Mouse (Mus musculus): Measurements from ENCODE around the gene Zfp444. TPM values are rescaled to one million over a fixed set of nuclear protein-coding genes. Genes with fewer than 3 reads are reported as not detected.
A peak's percentile ranks its signal among the peaks of the same experiment; 100 is the strongest.
"Not testable (repeated sequence)": the region's sequence is repeated elsewhere in the genome, so short reads cannot be mapped to it uniquely, and the experiment has no call there.

Zfp444 gene
- polyA plus RNA-seq, 1 experiment from 2014 or later, result 26.3 TPM

DNA sequence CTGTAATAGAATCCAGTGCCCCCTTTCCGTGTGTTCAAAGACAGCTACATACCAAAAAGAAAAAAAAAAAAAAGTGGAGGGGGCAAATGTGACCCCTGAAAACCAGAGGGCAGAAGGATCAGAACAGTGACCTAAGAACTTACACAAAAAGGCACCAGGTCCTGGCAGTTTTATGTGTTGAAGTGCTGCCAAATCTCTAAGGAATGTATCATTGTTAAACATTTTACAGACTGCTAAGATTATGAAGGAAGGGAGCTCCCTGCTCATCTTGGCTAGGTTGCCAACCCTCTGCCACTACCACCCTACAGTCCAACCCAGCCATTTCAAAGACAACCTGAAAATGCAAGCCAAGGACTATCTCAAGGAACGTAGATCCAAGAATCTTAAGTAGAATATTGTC, 14.2 kb downstream of the Zfp444 start:
- Histone ChIP-seq H3K27me3 (replicated peaks) (peaks cover 18% of the 10 kb centered on the region), H3K27ac (no peak overlapping the region), H3K4me2 (no peak overlapping the region), H3K4me3 (no peak overlapping the region), H3K36me3 (peaks cover 68% of the 10 kb centered on the region), H3K9me3 (replicated peaks) (no peaks in the 10 kb centered on the region), H3K9ac (no peak overlapping the region), H3K4me1 (peaks cover 9% of the 10 kb centered on the region)
- ATAC-seq, result no peak
- WGBS (ENCODE audit: insufficient replicate concordance), result 70% methylated on average over 2 of the region's 2 CpGs

DNA sequence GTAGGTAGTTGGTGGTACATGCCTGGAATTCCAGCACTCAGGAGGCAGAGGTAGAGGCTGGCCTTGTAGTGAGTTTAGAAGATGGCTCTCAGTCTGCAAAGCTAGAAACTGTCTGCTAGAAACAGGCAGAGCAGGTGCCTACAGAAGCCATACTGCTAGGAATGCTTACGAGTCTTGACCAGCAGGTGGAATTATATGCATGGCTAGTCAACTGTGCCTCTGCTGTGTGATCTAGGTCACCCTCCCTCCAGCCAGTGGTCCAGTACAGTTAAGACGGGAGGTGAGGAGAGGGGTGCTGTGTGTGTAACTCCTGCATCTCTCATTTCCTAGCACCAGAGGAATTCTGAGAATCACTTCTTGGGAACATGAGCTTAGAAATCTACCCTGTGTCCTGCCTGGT, 14.7 kb downstream of the Zfp444 start:
- Histone ChIP-seq H3K4me1 (peaks cover 9% of the 10 kb centered on the region), H3K4me2 (no peak overlapping the region), H3K27ac (no peak overlapping the region), H3K36me3 (peaks cover 68% of the 10 kb centered on the region), H3K9ac (no peak overlapping the region), H3K27me3 (replicated peaks) (peaks cover 18% of the 10 kb centered on the region), H3K9me3 (replicated peaks) (no peaks in the 10 kb centered on the region), H3K4me3 (no peak overlapping the region)
- 70% methylated on average over 2 of the region's 2 CpGs for WGBS (ENCODE audit: insufficient replicate concordance)
- no peak for ATAC-seq

DNA sequence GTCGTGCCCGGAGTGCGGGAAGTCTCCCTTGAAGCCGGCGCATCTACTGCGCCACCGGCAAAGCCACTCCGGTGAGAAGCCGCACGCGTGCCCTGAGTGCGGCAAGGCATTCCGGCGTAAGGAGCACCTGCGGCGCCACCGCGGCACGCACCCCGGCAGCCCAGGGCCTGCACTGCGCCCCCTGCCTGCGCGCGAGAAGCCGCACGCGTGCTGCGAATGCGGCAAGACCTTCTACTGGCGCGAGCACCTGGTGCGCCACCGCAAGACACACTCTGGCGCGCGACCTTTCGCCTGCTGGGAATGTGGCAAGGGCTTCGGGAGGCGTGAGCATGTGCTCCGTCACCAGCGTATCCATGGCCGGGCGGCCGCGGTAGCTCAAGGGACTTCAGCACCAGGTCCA, 17.5 kb downstream of the Zfp444 start:
- H3K4me3 ChIP-seq, result no peak overlapping the region
- no peak overlapping the region for H3K9ac ChIP-seq
- peaks cover 56% of the 10 kb centered on the region for H3K36me3 ChIP-seq
- no peaks in the 10 kb centered on the region for H3K4me1 ChIP-seq
- no peaks in the 10 kb centered on the region for H3K9me3 ChIP-seq (replicated peaks)
- peaks cover 18% of the 10 kb centered on the region for H3K27me3 ChIP-seq (replicated peaks)
- ATAC-seq, result no peak
- H3K27ac ChIP-seq, result no peak overlapping the region
- 53% methylated on average over 45 of the region's 45 CpGs for WGBS (ENCODE audit: insufficient replicate concordance)
- no peak overlapping the region for H3K4me2 ChIP-seq

DNA sequence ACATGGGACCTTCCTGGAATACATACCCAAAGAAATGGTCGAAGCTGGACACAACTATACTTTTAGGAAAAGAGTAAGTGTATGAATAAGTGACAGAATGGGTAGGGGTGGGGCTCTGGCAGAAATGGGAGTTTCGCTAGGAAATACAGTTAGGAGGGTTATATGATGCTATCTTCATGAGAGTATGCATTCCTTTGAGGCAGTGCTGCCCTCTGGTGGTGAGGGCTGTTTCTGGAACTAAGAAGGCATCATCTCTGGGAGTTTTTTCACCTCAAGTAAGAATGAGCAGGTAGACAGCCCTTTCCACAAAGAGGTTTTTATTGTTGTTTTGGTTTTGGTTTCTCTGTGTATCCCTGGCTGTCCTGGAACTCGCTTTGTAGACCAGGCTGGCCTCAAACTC, 19.4 kb downstream of the Zfp444 start:
- H3K36me3 ChIP-seq, result peaks cover 40% of the 10 kb centered on the region

DNA sequence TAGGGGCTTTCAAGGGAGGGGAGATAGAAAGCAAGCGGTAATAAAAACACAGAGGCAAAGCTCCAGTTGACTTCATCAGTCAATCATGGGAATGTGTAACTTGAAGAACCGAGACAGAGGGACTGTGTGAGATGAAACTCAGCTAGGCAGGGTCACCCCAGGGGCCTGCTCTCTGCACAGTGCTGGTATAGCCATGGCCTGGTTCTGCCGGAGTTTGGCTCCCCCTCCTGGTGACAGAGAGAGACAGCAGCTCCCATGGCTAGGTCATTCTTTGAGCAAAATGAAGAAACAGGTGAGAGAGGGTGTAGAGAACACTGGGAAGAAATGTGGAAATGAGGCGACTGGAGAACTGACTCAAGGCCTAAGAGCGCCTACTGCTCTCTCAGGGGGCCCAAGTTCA, 22.1 kb downstream of the Zfp444 start:
- no peak overlapping the region for H3K27ac ChIP-seq
- peak; percentile 65 for ATAC-seq
- no peak overlapping the region for H3K4me2 ChIP-seq
- WGBS (ENCODE audit: insufficient replicate concordance), result 24% methylated on average over 5 of the region's 5 CpGs
- no peak overlapping the region for H3K9ac ChIP-seq
- peaks cover 13% of the 10 kb centered on the region for H3K36me3 ChIP-seq
- H3K4me3 ChIP-seq, result no peak overlapping the region
- no peaks in the 10 kb centered on the region for H3K4me1 ChIP-seq
- H3K9me3 ChIP-seq (replicated peaks), result no peaks in the 10 kb centered on the region
- H3K27me3 ChIP-seq (replicated peaks), result peaks cover 14% of the 10 kb centered on the region

More for the DNA sequence above, 19.4 kb downstream of the Zfp444 start:
- H3K4me3 ChIP-seq, result no peak overlapping the region
- H3K27me3 ChIP-seq (replicated peaks), result peaks cover 18% of the 10 kb centered on the region
- no peak overlapping the region for H3K9ac ChIP-seq
- no peak overlapping the region for H3K4me2 ChIP-seq
- 13% methylated on average over 3 of the region's 3 CpGs for WGBS (ENCODE audit: insufficient replicate concordance)
- no peaks in the 10 kb centered on the region for H3K4me1 ChIP-seq
- no peak for ATAC-seq
- H3K9me3 ChIP-seq (replicated peaks), result no peaks in the 10 kb centered on the region
- H3K27ac ChIP-seq, result no peak overlapping the region

DNA sequence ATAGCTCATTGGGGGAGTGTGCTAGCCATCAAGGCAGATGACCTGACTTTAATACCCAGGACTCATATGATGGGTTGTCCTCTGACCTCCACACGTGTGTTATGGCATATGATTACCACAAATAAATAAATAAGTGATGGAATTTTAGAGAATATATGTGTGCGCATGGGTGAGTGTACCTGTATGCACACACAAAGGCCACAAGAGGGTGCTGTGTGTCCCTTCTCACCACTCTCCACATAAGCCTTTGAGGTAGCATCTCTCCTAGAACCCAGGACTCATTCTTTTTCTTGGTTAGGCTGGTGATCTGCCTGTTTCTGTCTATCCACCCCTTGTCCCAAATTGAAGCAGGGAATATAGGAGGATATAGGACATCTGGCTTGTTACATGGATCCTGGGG, 23.8 kb downstream of the Zfp444 start:
- Histone ChIP-seq H3K4me1 (no peaks in the 10 kb centered on the region), H3K9ac (no peak overlapping the region), H3K36me3 (no peaks in the 10 kb centered on the region), H3K9me3 (replicated peaks) (no peaks in the 10 kb centered on the region), H3K4me2 (no peak overlapping the region), H3K27ac (no peak overlapping the region), H3K27me3 (replicated peaks) (peaks cover 5% of the 10 kb centered on the region; the same call in 1 of the 2 replicates), H3K4me3 (no peak overlapping the region)
- WGBS (ENCODE audit: insufficient replicate concordance), result 39% methylated on average over 2 of the region's 2 CpGs
- ATAC-seq, result no peak

DNA sequence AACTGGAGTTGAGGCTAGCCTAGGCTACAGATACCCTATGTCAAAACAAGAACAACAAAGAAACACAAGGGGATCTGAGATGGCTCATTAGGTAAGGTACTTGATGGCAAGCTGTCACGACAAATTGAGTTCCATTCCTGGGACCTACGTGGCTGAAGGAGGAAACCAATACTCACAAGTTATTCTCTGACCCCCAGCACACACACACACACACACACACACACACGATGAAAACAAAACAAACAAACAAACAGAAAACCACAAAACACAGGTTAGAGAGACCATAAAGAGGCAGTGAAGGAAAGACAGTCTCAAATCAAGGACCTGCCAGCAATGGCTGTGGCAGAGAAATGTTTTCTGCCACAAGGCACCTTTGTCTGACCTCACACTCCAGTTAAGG, 24.8 kb downstream of the Zfp444 start, which contains the start of gene Galp:
TSS of gene Galp (plus strand) at position 301 of the 400 bp plus-strand sequence.
- Histone ChIP-seq H3K27ac (no peak within 1 kb of the TSS), H3K9me3 (replicated peaks) (no peaks in the 10 kb centered on the region), H3K4me3 (no peak within 1 kb of the TSS), H3K4me1 (no peaks in the 10 kb centered on the region), H3K9ac (no peak within 1 kb of the TSS), H3K36me3 (no peaks in the 10 kb centered on the region), H3K4me2 (no peak within 1 kb of the TSS), H3K27me3 (replicated peaks) (peaks cover 5% of the 10 kb centered on the region; the same call in 1 of the 2 replicates)
- WGBS (ENCODE audit: insufficient replicate concordance), result 53% methylated on average over 3 of the region's 3 CpGs
- no peak for ATAC-seq

DNA sequence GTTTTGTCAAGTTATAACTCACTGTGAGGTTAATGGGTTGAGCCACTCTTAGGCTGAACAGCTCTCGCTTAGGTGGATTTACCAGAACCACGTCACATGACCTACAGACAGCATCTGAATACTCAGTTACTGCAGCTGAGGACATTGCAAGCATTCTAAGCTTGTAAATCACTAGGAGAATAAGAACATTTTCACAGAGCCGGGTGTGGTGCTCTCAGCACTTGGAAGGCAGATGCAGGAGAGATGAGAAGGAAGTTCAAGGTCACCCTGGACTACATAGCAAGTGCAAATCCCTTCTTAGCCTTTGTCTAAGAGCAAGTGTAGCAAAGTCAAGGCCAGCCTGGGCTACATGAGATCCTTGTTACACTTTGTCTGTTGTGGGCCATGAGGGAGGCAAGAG, 32.2 kb downstream of the Zfp444 start:
- H3K27me3 ChIP-seq (replicated peaks), result no peaks in the 10 kb centered on the region
- H3K27ac ChIP-seq, result no peak overlapping the region
- H3K9ac ChIP-seq, result no peak overlapping the region
- no peak overlapping the region for H3K4me3 ChIP-seq
- WGBS (ENCODE audit: insufficient replicate concordance), result 65% methylated on average over 3 of the region's 3 CpGs
- no peak overlapping the region for H3K4me2 ChIP-seq
- H3K9me3 ChIP-seq (replicated peaks), result no peaks in the 10 kb centered on the region
- no peaks in the 10 kb centered on the region for H3K36me3 ChIP-seq
- no peak for ATAC-seq
- no peaks in the 10 kb centered on the region for H3K4me1 ChIP-seq

DNA sequence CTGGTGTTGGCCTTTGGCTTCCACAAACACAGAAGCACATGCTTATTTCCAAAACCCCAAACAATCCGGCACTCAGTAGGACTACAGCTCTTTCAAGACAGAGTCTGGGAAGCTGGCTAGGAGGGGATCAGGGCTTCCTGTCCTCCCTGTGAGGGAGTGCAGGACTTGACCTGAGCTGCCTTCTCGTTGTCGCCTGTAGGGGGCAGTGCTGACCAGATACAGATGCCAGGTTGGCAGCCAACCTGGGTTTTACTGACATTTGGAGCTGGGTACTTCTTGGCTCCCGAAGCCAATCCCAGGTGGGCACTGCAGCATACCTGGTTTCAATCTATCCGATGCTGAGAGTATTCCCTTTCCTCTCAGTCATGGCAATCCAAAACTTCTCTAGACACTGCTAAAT, 41.1 kb downstream of the Zfp444 start:
- Histone ChIP-seq H3K36me3 (no peaks in the 10 kb centered on the region), H3K9ac (no peak overlapping the region), H3K4me3 (no peak overlapping the region), H3K9me3 (replicated peaks) (0 out of 2 replicates have a peak, but pooled peaks cover 3% of the 10 kb centered on the region), H3K27me3 (replicated peaks) (no peaks in the 10 kb centered on the region), H3K27ac (no peak overlapping the region), H3K4me2 (no peak overlapping the region), H3K4me1 (no peaks in the 10 kb centered on the region)
- no peak for ATAC-seq
- WGBS (ENCODE audit: insufficient replicate concordance), result 33% methylated on average over 5 of the region's 5 CpGs

DNA sequence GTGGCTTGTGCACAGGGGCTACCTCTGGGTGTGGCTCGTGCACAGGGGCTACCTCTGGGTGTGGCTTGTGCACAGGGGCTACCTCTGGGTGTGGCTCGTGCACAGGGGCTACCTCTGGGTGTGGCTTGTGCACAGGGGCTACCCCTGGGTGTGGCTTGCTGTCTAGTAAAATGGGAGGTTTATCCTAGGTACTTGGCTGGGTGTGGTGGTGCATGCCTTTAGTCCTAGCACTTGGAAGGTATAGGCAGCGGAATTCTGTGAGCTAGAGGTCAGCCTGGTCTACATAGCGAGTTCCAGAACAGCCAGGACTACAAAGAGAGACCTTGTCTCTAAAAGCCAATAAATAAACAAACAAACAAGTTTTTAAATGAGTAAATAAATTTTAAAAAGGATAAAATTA, 42.7 kb downstream of the Zfp444 start:
- not testable (repeated sequence) for H3K9ac ChIP-seq; H3K4me1 ChIP-seq; H3K4me2 ChIP-seq; ATAC-seq; H3K4me3 ChIP-seq; H3K27me3 ChIP-seq (replicated peaks); H3K9me3 ChIP-seq (replicated peaks); H3K27ac ChIP-seq; H3K36me3 ChIP-seq
- WGBS (ENCODE audit: insufficient replicate concordance), result 54% methylated on average over 4 of the region's 4 CpGs

DNA sequence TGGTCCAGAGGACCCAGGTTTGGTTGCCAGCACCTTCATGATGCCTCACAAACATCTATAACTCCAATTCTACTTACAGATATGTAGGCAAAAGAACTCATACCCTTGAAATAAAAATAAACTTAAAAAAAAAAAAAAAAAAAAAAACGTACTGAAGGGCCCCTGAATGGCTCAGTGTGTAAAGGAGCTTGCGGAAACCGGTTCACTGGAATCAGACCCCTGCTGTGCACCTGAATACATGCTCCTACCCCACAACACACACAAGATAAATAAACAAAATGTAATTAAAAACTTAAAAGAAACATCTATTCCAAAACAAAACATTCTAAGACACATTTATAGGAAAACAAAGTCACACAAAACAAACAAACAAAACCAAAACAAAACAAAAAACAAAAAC, 48.1 kb downstream of the Zfp444 start:
- Histone ChIP-seq H3K4me1 (no peaks in the 10 kb centered on the region), H3K4me3 (no peak overlapping the region), H3K9me3 (replicated peaks) (0 out of 2 replicates have a peak, but pooled peaks cover 8% of the 10 kb centered on the region), H3K36me3 (no peaks in the 10 kb centered on the region), H3K9ac (no peak overlapping the region), H3K27me3 (replicated peaks) (no peaks in the 10 kb centered on the region), H3K27ac (no peak overlapping the region), H3K4me2 (no peak overlapping the region)
- ATAC-seq, result no peak
- WGBS (ENCODE audit: insufficient replicate concordance), result 51% methylated on average over 3 of the region's 3 CpGs

DNA sequence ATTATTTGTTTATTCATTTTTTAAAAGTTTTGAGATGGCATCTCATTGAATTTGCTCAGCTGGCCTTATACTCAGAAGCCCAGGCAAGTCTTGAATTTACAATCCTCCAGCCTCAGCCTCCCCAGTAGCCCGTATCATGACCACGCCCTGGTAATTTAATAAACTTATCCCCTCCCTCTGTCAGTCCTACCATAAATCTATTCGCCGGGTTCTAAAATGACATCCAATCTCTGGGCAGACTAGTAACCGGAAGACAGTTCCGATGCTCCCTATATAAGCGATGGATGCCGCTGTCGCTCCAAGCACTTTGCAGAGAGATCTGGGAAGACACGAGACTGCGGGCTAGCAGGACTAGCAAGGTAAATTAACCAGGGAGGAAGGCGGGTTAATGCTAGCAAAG, 50.0 kb downstream of the Zfp444 start, which contains the start of gene Zscan5b:
TSS of gene Zscan5b (plus strand) at position 301 of the 400 bp plus-strand sequence.
- Histone ChIP-seq H3K4me2 (no peak within 1 kb of the TSS), H3K9me3 (replicated peaks) (0 out of 2 replicates have a peak, but pooled peaks cover 6% of the 10 kb centered on the region), H3K27me3 (replicated peaks) (no peaks in the 10 kb centered on the region), H3K36me3 (no peaks in the 10 kb centered on the region), H3K27ac (no peak within 1 kb of the TSS), H3K4me1 (no peaks in the 10 kb centered on the region), H3K9ac (no peak within 1 kb of the TSS), H3K4me3 (no peak within 1 kb of the TSS)
- 81% methylated on average over 12 of the region's 12 CpGs for WGBS (ENCODE audit: insufficient replicate concordance)
- no peak for ATAC-seq

DNA sequence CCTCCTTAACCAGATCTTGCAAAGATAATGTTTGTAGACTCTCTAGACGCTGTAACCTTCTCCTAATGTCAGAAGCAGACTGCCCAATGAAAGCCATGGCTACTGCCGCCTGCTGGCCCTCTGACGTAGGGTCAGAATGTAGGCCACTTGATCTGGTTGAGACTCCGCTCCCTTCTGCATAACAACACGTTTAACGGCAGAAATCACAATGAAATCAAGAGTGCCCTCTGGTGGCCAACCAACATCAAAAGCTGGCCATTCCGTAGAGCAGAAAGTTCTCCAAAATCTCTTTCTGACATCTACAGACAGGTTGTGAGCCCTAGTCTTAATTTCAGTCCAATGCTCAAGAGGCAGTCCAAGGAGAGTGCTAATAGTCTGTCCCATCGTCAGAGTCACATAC, 56.5 kb downstream of the Zfp444 start:
- ATAC-seq; H3K4me2 ChIP-seq; H3K9ac ChIP-seq; H3K27me3 ChIP-seq (replicated peaks); H3K36me3 ChIP-seq; H3K27ac ChIP-seq; H3K4me3 ChIP-seq; H3K9me3 ChIP-seq (replicated peaks); H3K4me1 ChIP-seq: not testable (repeated sequence)
- WGBS (ENCODE audit: insufficient replicate concordance), result 57% methylated on average over 8 of the region's 8 CpGs
